Mouse (Mus musculus) thymus, adult 2 months (tissue): ENCODE data around the gene Mdga1.

Experiments used
- CTCF ChIP-seq: fragments of 200-500 bp; IDR thresholded peaks from 2 replicates; pipeline ENCODE4 v1.5.1; 2012; ENCODE audit warnings: mild to moderate bottlenecking, control low read depth, low read length, moderate library complexity, borderline replicate concordance; ENCODE audit not compliant: control insufficient read depth, poor library complexity, insufficient read depth; ENCODE audit errors: extremely low read depth
- POLR2A ChIP-seq: fragments of 200-500 bp; IDR thresholded peaks from 2 replicates; pipeline ENCODE4 v1.6.1; 2012; ENCODE audit warnings: mild to moderate bottlenecking, low read length, control low read depth, moderate library complexity; ENCODE audit not compliant: control insufficient read depth, poor library complexity, insufficient read depth; ENCODE audit errors: extremely low read depth

- no peak for TF ChIP-seq CTCF
- TF ChIP-seq POLR2A: no peak
Observed at GRCm38 (mm10) chr17:29827602-29828001, 142.3 kb downstream of the Mdga1 start.
